Mouse (Mus musculus): ENCODE data around the gene 4930412O13Rik. TPM values are rescaled to one million over a fixed set of nuclear protein-coding genes. Genes with fewer than 3 reads are reported as not detected.

4930412O13Rik gene
- polyA plus RNA-seq, 1 experiment from 2014 or later, result 0.31 TPM

DNA sequence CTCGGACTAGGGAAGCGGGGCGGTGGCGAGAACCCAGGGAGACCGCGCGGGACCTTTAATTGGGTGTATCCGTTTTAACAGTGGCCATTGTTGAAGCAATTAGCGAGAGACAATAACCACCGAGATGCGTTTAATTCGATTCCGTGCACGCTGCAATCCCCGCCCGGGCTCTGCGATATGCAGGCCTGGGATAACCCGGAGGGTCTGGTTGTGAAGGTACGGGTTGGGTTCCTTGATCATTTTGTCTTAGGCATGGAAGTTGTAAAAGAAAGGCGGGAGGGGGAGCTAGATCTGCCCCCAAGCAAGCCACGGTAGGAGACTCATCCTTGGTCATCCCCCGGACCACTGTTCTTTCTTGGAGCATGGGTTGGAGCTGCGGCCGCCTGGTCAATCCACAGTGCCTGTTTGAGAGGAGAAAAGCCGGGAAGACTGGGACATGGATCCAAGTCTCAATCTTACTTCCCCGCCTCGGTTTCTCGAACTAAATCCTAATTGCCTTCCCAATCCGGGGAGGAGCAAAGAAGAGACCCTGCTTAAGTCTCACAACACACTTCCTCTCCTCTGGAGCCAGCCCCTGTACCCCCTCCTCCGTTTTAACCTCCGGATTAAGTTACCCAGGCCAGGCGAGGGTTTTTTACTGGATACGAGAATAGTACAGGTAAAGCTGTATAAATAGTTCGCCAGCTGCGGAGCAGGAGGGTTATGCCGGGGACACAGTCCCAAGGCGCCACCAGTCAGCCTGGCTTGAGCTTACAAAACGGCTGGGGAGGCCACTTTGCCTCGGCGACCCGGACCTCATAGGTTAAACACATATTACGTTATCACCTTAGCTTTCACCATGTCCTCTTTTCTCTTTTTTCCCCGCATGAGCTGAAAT, 2.1 kb downstream of the 4930412O13Rik start:
- Histone ChIP-seq H3K27ac (replicated peaks) (no peak overlapping the region), H3K27me3 (ENCODE audit: low read depth, poor library complexity, severe bottlenecking) (peaks cover 97% of the 10 kb centered on the region), H3K4me1 (peaks cover 61% of the 10 kb centered on the region), H3K9me3 (replicated peaks) (no peaks in the 10 kb centered on the region), H3K36me3 (no peaks in the 10 kb centered on the region), H3K4me3 (peak overlapping the region; percentile 55)
- DNase-seq (ENCODE audit: low spot score), result peak; percentile 60
- under 1% methylated on average over 43 of the region's 43 CpGs for WGBS

DNA sequence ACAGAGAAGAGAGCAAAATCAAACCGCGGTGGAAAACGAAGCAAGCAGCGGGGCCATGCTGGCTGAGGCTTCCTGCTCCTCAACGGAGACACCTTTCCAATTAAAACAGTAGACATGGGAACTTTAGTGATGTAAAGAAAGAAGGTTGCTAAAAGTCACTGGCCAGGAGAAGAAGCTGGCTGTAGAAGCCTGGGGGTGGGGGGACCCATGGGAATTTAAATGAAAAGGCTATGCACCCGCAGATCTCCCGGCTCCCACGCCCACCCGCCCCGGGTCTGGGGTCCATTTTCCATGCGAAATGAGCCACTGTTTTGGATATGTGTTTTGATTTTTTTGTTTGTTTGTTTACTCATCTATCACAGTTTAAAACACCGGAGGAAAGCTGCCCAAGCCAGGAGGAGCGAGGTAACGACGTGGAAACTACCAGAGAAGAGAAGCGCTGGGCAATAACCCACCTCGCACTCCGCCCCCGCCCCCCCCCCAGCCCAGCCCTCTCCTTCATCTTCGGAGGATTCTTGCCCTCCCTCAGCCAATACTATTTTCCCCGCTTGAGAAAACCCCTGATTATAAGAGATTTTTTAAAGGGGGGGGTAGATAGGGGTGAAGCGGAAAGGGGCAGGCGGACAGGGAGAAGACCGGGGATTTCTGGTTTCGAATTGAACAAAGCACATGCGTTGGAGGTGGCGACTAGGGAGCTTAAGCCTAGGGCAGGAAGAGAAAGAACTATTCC, 2.9 kb downstream of the 4930412O13Rik start:
- Histone ChIP-seq H3K4me3 (peak overlapping the region; percentile 55), H3K9me3 (replicated peaks) (no peaks in the 10 kb centered on the region), H3K36me3 (no peaks in the 10 kb centered on the region), H3K4me1 (peaks cover 57% of the 10 kb centered on the region), H3K27ac (replicated peaks) (no peak overlapping the region), H3K27me3 (ENCODE audit: low read depth, poor library complexity, severe bottlenecking) (peaks cover 99% of the 10 kb centered on the region)
- under 1% methylated on average over 27 of the region's 27 CpGs for WGBS
- DNase-seq (ENCODE audit: low spot score), result peak; percentile 44

DNA sequence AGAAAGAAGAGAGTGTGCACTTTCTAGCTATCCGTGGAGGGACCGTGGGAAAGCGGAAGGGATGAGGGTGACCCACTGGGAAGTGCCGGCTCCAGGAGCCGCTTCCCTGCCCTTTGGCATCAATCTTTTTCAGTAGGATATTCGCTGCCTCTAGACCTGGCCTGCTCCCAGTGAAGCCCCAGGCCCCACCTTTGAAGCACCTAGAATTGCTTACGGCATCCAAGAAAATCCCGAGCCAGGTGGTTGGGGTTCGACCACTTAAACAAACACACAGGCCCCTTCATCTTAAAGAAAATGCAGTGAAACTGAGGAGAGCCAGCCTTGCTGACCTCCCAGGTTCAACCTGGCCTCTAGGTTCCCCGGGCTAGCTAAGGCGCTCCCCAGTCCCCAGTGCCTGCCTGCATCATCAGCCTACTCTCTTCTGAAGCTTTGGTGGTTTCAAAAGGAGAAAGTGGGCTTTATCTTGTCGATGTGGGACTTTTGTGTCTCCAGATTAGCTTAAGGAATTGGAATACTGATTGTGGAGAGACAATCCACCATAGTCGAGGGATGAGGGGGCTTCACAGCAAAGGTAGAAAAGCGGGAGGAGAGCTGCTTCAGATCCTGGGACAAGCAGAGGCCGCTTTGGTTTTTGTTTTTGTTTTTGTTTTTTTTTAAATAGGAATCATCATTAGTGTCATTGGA, 3.6 kb downstream of the 4930412O13Rik start:
- H3K4me3 ChIP-seq, result peak overlapping the region; percentile 55
- H3K27me3 ChIP-seq (ENCODE audit: low read depth, poor library complexity, severe bottlenecking), result peaks cover 100% of the 10 kb centered on the region
- no peaks in the 10 kb centered on the region for H3K36me3 ChIP-seq
- H3K9me3 ChIP-seq (replicated peaks), result no peaks in the 10 kb centered on the region
- no peak for DNase-seq (ENCODE audit: low spot score)
- peaks cover 60% of the 10 kb centered on the region for H3K4me1 ChIP-seq
- WGBS, result 1% methylated on average over 15 of the region's 15 CpGs
- H3K27ac ChIP-seq (replicated peaks), result no peak overlapping the region

DNA sequence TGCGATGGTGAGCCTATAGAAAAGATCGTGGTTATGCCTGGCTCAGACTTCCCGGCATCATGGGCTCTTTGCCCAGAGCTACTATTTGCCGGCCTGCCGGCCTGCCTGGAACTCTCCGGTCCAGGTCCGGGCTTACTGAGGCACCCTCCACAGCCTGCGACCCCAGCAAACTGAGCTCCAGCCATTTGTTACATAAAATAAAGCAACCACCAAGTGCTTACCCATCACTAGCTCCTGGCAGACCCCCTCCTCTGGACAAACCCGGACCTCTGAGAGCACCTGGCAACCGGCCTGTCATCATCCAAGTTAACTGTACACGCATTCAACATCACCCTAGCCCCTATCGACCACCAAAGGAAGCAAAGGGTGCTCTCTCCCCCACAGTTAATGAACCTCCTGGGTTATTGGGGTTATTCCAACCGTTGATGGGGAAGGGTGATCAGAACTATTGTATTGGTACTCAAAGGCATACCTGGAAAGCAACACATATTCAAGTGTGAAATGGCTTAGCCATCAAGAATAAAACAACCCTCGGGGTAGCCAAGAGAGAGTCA, 4.2 kb downstream of the 4930412O13Rik start:
- Histone ChIP-seq H3K4me3 (peak overlapping the region; percentile 18; the same call in 1 of the 2 replicates), H3K27ac (replicated peaks) (no peak overlapping the region), H3K36me3 (no peaks in the 10 kb centered on the region), H3K27me3 (ENCODE audit: low read depth, poor library complexity, severe bottlenecking) (peaks cover 100% of the 10 kb centered on the region), H3K9me3 (replicated peaks) (no peaks in the 10 kb centered on the region), H3K4me1 (peaks cover 56% of the 10 kb centered on the region)
- 1% methylated on average over 14 of the region's 14 CpGs for WGBS
- peak; percentile 45 for DNase-seq (ENCODE audit: low spot score)

DNA sequence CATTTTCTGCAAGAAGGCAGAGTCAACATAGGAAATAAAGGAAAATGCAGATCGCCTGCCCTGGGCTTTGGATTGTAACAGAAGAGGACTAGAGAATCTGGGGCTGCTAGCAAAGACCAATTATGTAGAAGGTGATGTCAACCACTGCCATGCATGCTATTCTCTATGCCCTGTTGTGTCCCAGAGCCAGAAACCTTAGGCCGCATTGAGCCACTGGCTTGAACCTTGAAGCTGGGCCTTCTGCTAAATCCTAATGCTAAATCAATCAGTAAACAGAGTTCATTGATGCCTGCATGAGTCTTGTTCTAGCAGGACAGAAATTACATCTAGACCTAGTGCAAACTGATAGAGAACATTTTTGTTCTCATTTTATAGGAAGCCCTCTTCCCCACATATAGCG, 5.0 kb downstream of the 4930412O13Rik start:
- H3K36me3 ChIP-seq, result no peaks in the 10 kb centered on the region
- no peak overlapping the region for H3K27ac ChIP-seq (replicated peaks)
- peak overlapping the region; percentile 18; the same call in 1 of the 2 replicates for H3K4me3 ChIP-seq
- H3K27me3 ChIP-seq (ENCODE audit: low read depth, poor library complexity, severe bottlenecking), result peaks cover 100% of the 10 kb centered on the region
- H3K9me3 ChIP-seq (replicated peaks), result no peaks in the 10 kb centered on the region
- DNase-seq (ENCODE audit: low spot score), result peak; percentile 22
- H3K4me1 ChIP-seq, result peaks cover 50% of the 10 kb centered on the region
- WGBS, result 4% methylated on average over 3 of the region's 3 CpGs

DNA sequence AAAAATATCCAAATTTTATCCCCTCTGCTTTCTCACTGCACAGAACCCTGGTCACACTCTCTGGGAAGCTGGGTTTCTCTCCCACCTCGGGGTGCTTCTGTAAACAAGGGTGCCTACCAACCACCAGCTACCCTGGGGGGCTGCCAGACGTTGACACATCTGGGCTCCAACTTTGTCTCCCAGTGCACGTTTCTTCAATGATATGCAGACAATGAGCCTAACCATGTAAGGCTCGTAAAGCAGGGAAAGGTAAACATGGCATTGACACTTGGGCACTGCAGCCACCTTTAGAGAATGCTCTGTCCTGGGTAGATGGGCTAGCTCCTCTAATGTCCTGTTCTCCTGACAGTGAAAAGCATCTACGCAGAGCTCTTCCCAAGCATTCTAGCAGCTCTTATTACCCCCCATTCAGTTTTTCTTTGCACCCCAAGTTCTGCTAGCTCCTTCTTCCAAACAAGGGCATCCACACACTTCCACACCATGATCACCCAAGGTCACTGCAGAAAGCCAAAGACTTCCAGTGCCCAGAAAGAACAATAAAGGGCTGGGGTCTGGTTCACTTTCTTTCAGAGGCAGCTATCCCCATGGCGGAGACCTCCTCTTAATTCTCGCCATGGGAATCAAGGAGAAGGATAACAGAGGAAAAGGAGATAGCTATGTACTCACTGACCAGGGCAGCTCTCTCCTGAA, 6.0 kb downstream of the 4930412O13Rik start:
- peak; percentile 28 for DNase-seq (ENCODE audit: low spot score)
- WGBS, result 4% methylated on average over 7 of the region's 7 CpGs
- H3K4me3 ChIP-seq, result peak overlapping the region; percentile 22; the same call in 1 of the 2 replicates

DNA sequence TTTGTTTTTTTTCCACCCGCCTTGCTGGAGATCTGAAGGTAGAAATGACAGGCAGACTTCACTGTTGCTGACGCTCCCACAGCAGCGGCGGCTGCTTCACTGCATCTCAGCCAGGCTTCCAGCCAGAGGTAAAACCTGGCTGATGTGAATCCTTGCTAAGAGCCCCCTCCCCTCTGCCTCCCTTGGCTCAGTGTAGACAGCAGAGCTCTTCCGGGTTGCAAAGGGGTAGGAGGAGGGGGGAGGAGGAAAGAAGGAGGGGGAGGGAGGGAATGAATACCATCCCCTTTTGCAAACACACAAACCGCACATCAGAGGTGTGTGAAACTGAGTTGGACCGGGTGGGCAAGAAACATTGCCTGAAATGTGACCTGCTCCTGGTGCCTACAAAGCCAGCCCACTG, 6.6 kb downstream of the 4930412O13Rik start:
- Histone ChIP-seq H3K27me3 (ENCODE audit: low read depth, poor library complexity, severe bottlenecking) (peaks cover 97% of the 10 kb centered on the region), H3K4me3 (peak overlapping the region; percentile 22; the same call in 1 of the 2 replicates), H3K4me1 (peaks cover 34% of the 10 kb centered on the region), H3K9me3 (replicated peaks) (no peaks in the 10 kb centered on the region), H3K27ac (replicated peaks) (no peak overlapping the region), H3K36me3 (no peaks in the 10 kb centered on the region)
- under 1% methylated on average over 7 of the region's 7 CpGs for WGBS
- DNase-seq (ENCODE audit: low spot score), result peak; percentile 33

More for the DNA sequence above, 6.0 kb downstream of the 4930412O13Rik start:
- Histone ChIP-seq H3K4me1 (peaks cover 39% of the 10 kb centered on the region), H3K36me3 (no peaks in the 10 kb centered on the region), H3K9me3 (replicated peaks) (no peaks in the 10 kb centered on the region), H3K27me3 (ENCODE audit: low read depth, poor library complexity, severe bottlenecking) (peaks cover 97% of the 10 kb centered on the region), H3K27ac (replicated peaks) (no peak overlapping the region)

DNA sequence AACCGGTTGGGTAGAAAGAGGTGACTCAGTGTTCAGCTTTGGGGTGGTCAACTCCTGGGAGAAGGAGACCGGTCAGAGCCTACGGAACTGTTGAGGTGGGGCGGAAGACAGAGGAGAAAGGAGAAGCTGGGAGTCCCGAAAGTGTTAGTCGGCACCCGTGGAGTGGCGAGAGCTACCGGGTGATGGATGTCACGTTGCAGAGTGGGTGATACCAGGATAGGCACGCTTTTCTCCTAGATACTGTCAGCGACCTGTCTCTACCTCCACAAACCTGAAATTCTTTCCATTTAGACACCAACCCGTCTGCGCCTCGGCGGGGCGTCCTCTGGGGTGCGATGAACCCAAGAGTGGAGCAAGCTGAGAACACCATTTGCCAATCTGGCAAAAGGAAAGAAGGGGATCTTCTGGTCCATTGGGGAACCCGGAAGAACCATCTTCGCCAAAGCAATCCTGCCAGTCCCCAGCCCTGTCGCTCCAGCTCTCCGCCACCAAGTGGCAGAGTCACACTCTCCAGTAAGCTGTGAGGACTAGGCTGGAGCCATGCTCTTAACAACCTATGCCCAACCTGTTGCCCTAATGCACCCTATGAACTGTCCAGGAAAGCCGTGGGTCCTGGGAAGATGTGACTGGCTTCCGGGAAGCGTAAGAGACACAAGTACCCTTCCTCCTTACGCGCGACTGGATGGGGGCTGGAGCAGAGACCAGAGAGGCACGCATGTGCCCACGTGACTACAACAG, 8.0 kb downstream of the 4930412O13Rik start, which contains the start of gene 9230102O04Rik:
Gene 9230102O04Rik, minus strand, starts transcription at position 628 of the 738 bp plus-strand sequence.
- H3K4me3 ChIP-seq, result peak within 1 kb of the TSS; percentile 36
- 0% methylated on average over 30 of the region's 30 CpGs for WGBS
- H3K36me3 ChIP-seq, result no peaks in the 10 kb centered on the region
- H3K9me3 ChIP-seq (replicated peaks), result no peaks in the 10 kb centered on the region
- H3K4me1 ChIP-seq, result peaks cover 28% of the 10 kb centered on the region
- DNase-seq (ENCODE audit: low spot score), result peak; percentile 70
- no peak within 1 kb of the TSS for H3K27ac ChIP-seq (replicated peaks)
- peaks cover 97% of the 10 kb centered on the region for H3K27me3 ChIP-seq (ENCODE audit: low read depth, poor library complexity, severe bottlenecking)

DNA sequence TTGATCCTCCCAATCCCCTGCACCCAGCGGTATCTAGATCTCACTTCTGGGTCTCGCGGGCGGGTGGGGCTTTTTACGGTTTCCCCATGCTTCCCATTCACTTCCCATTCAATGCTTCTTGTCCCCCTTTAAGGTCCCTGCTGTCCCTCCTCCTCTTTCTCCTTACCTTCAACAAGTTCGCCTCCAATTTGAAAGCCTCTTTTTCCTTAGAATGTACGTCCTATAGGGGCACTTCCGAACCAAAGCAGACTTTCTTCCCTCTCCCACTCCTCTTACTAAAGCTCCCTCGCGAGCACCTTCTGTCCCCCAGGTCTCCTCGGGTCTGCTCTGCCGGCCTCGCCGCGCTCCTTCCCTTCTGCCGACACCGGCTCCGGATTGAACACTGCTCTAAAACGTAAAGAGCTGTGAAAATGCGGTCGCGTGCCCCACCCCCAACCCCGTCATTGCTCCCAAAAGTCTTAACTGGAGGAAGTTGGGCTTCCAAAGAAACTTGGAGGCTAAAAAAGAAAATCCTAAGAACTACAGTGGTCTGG, 8.7 kb downstream of the 4930412O13Rik start, which contains the start of gene Gata3:
Gene Gata3, minus strand, starts transcription at position 384 of the 533 bp plus-strand sequence.
- Histone ChIP-seq H3K27ac (replicated peaks) (no peak within 1 kb of the TSS), H3K4me1 (peaks cover 22% of the 10 kb centered on the region), H3K27me3 (ENCODE audit: low read depth, poor library complexity, severe bottlenecking) (peaks cover 97% of the 10 kb centered on the region), H3K36me3 (no peaks in the 10 kb centered on the region), H3K9me3 (replicated peaks) (no peaks in the 10 kb centered on the region), H3K4me3 (peak within 1 kb of the TSS; percentile 36)
- DNase-seq (ENCODE audit: low spot score), result peak; percentile 51
- WGBS, result under 1% methylated on average over 23 of the region's 23 CpGs

DNA sequence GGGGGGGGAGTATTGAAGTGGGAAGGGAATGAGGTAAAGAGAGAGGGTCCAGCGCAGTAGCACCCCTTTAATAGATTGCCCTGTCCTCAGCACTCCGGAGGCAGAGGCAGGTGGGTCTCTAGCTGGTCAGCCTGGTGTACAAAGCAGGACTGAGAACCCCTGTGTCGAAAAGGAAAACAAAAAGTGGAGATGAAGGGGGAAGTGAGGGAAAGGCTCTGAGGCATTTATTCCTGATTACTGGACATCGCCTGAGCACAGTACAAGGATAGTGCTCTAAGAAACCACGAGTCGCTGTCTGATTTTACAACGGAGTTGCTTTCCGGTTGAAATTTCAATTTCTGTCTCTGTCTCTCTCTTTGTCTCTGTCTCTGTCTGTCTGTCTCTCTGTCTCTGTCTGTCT, 9.2 kb downstream of the 4930412O13Rik start:
- H3K27ac ChIP-seq (replicated peaks), result no peak overlapping the region
- WGBS, result 6% methylated on average over 8 of the region's 8 CpGs
- no peak overlapping the region for H3K4me3 ChIP-seq
- no peaks in the 10 kb centered on the region for H3K36me3 ChIP-seq
- H3K9me3 ChIP-seq (replicated peaks), result no peaks in the 10 kb centered on the region
- peak; percentile 33 for DNase-seq (ENCODE audit: low spot score)
- H3K27me3 ChIP-seq (ENCODE audit: low read depth, poor library complexity, severe bottlenecking), result peaks cover 97% of the 10 kb centered on the region
- H3K4me1 ChIP-seq, result peaks cover 25% of the 10 kb centered on the region

DNA sequence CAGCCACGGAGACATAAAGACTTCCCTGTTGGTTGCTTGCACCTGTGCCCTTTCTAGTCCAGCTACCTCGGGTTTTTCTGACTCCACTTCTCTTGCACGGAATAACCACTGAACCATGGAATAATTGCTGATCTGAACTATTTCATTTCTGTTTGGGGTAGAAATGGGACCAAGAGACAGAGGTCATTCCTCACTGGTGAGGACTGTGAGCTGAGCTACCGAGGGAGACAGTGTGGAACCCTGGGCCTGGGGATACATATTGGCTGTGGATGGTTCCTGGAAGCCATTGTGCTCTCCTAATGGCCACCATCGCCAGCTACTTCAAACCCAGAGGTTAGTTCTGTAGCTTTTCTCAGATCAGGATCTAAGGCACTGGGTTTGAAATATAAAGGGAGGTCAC, 9.9 kb downstream of the 4930412O13Rik start:
- H3K27ac ChIP-seq (replicated peaks), result no peak overlapping the region
- peaks cover 97% of the 10 kb centered on the region for H3K27me3 ChIP-seq (ENCODE audit: low read depth, poor library complexity, severe bottlenecking)
- H3K9me3 ChIP-seq (replicated peaks), result no peaks in the 10 kb centered on the region
- WGBS, result 1% methylated on average over 5 of the region's 5 CpGs
- no peaks in the 10 kb centered on the region for H3K36me3 ChIP-seq
- peaks cover 32% of the 10 kb centered on the region for H3K4me1 ChIP-seq
- peak; percentile 31 for DNase-seq (ENCODE audit: low spot score)
- H3K4me3 ChIP-seq, result no peak overlapping the region
